Mouse (Mus musculus) thymus, postnatal 25 days (tissue): ENCODE measurements around the gene Tnfrsf25.

Source experiments
- DNase-seq: peaks from one replicate; pipeline ENCODE4 v3.0.0; 2022

Tnfrsf25 gene

DNA sequence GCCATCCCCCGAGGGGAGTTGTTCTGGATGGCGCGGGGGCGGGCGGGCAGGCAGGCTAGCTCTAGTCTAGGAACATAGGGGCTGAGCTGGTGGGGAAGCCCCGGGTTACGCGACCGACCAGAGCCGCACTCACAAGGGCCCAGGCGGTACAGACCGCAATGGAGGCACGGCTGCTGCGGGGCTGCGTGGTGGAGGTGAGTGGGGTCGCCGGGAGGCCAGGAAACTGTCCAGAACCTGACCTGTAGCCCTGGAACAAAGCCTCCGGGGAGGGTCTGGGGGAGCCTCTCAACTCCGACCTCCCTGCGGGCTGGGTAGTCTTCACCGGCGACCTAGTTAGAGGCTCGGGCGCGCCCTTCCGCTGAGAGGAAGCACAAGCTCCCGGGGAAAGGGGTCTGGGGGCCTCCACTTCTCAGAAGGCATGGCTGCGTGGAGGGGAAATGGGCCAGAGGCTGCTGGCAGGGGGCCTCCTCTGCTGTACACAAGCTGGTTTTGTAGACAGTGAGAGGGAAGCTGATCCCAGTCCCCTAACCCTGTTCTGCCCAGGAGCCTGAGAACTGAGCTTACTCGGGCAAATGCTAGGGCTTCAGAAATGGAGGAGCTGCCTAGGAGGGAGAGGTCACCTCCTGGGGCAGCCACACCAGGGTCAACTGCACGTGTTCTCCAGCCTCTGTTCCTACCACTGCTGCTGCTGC, at the start of gene Tnfrsf25:
Tnfrsf25 (plus strand) TSS at position 14 of the 692 bp plus-strand sequence.
- peak; percentile 70 for DNase-seq

DNA sequence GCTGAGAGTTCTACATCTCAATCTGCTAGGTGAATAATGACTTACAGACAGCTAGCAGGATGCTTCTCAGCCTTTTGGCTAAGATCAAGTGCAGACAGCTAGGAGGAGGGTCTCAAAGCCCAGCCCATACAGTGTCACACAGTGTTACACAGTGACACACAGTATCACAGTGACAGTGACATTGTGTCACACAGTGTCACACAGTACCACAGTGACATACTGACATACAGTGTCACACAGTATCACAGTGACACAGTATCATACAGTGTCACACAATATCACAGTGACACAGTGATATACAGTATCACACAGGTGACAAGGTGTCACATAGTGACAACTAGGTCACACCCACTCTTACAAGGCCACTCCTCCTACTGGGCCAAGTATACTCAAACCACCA, 48.5 kb upstream of the Tnfrsf25 start:
- no peak for DNase-seq

DNA sequence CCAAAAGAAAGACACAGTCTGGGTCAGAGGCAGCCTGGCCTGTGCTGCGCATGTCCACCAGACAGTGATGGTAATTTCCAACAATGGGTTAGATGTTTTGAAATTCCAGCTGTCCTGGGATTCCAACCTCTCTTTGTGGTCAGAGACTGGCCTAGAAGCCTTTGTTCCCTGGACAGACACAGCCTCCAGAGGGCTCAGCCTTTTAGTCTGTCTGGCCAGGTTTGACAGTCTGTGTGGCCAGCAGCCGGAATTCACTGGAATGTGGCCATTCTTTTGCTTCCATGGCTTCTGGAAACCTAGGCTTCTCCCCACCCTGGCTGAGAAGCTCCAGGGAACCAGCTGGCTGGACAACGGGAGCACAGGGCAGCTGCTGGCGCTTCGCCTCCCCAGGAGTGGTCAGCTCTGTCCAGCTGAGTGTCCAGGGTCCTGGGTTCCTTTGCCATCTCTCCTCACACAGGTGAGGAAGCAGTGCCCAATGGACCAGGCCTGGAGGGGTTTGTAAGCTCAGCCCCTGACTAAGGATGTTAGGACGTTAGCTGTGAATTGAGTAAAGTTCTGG, 47.5 kb upstream of the Tnfrsf25 start:
- DNase-seq: no peak

DNA sequence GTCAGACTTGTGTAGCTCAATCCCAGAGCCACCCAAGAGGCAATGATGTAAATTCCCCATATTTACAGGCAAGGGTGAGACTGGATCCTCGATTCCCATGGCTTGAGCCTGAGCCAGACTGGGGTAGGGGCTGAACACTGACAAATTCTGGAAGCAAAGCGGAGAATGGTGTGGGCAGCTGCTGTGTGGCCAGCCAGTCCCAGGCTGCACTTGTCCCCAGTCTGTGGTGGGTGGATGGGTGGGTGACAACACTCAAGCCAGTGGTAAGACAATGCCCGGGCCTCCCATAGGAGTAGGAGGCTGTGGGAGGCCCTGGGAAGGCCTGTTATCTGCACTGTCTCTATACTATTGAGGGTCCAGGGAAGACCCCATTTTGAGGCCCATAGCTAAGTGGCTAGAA, 46.5 kb upstream of the Tnfrsf25 start:
- no peak for DNase-seq

DNA sequence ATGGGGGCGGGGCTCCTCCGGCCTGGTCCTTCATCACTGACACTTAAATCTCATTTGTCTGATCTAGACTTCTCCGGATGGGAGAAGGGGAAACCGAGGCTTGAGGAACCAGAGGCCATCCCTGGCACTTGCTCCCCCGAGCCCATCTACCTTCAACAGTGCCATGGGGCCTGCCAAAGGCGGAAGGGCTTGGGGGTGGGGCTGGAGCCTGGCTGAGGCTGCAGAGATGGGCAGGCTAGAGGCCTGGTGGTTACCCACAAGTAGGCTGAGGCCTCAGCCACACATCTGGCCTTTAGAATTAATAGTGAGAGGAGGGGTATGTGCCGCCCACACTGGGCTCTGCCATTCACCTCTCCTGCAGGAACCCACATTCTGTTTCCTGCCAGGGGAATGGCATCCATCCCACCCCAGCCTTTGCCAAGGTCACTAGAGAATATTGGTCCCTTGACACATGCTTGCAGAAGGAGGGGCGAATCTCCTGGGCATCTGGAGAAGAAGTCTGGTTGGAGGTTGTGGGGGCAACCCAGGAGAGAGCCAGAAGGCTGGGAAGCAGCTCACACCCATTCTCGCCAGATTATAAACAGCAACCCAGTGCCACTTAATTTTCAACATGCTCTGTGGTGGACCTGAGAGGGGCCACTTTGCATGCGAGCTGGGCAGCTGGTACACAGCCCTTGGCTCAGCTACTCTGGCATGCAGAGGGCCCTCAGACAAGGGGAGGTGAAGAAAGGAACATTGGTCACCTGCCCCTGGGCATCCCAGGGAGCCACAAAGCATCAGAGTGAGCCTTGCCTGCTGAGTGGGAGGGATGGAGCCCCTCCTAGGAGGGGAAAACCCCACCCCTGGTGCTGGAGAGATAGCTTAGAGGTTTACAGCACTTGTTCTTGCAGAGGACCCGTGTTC, 45.0 kb upstream of the Tnfrsf25 start:
- no peak for DNase-seq

DNA sequence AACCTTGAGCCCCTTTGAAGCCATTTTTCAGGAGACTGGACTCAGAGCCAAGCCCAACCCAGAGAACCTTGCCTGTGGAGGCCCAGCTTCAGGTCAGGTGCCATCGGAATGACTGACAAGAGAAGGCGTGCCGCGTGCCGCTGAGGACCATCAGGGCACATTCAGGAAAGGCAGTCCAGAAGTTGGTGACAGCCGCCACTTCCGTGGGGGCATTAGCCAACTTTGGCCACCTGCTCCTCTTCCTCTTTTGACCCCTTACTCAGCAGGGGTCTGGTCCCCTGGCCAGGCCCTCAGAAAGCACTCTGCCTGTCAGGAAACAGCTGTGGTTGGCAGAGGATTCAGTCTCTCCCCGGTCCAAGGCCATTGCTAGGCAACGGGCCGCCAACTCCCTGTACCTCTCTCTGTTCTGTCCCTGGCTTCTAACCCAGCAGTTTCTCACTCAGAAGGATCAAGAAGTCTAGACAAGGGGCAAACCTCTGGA, 43.6 kb upstream of the Tnfrsf25 start, which contains the start of gene Plekhg5:
Plekhg5 (plus strand) TSS at position 378 of the 481 bp plus-strand sequence.
- no peak for DNase-seq

DNA sequence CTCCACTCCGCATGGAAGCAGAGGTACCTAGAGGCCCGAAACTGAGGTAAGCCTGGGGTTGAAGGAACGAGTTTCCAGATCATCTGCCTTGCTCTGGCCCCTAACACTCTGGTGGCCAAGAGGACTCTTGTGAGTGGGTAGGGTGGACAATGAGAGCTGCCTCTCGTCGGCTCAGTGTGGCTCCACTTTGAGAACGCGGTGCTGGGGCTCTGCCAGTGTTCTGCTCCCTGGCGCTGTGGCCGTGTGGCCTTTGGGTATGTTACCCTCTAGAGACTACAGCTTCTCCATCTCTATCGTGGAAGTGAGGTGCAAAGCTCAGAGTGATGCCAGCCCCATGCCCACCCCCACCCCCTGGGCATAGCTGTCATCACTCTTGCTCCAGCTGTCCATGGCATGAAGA, 43.1 kb upstream of the Tnfrsf25 start:
- no peak for DNase-seq

DNA sequence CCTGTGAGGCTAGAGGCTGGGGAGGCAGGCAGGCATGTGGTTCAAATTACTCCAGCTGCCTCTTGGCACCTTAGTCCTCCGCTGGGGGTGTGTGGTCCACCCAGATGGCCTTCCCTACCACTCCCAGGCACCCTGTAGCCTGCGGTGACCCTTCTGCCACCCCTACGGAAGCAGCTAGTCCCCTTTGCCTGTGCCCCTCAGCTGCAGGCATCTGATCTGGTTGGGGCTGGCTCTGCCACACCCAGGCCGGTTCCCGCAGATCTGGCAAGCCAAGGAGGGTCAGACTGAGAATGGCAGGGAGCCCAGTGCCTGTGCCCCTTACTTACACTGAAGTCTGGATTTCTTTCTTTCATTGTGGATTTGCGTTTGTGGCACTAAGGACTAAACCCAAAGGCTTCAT, 42.0 kb upstream of the Tnfrsf25 start:
- no peak for DNase-seq

DNA sequence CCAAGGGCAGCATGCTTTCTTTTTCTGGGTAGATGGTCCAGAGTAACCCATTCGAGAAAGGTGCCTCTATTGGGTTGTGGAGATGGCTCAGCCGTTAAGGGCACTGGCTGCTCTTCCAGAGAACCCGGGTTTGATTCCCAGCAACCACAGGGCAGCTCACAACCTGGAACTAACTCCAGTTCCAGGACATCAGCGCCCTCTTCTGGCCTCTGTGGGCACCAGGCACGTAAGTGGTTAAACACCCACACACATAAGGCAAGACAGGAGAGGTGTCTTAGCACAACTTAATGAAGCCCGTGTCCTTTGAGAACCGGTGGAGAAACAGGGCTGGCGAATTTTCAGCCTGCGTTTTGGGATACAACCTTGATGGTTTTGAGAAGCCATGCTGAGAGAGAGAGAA, 41.2 kb upstream of the Tnfrsf25 start:
- DNase-seq: no peak

DNA sequence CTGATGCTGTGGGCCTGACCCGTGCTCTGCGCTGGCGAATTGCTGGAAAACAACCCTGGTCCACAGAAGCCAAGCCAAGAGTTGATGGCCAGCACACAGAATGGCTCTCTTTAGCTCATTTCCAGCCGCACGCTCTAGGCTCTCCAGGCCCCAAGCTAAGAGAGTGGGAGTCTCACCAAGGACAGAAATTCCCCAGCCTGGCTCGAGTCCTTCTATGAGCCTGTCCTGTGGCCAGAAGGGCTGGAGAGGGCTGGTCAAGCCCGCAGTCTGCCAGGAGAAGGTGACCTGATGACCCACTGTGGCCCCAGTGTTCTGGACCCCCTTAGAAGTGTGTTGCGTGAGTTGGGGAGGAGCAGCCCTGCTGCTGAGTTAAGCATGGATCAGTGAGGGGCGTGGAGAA, 38.5 kb upstream of the Tnfrsf25 start:
- DNase-seq: no peak

DNA sequence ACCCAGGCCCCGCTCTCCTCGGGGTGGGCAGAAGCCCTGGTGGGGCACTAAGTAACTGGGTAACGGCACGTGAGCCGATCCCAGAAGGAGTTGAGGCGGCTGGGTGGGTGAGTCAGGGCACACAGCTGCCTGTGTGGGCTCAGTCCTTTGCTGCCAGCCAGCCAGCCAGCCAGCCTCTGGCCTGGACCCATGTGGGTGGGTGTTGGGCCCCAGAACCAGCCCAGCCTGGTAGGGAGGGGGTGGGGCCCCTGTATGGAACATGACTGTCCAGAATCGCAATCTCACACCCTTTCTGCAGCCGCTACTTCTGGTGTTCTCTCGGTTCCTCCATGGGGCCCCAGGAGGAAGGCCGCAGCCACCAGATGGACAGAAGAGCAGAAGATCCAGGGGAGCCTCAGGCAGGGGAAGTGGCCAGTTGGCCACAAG, 37.6 kb upstream of the Tnfrsf25 start:
- no peak for DNase-seq

DNA sequence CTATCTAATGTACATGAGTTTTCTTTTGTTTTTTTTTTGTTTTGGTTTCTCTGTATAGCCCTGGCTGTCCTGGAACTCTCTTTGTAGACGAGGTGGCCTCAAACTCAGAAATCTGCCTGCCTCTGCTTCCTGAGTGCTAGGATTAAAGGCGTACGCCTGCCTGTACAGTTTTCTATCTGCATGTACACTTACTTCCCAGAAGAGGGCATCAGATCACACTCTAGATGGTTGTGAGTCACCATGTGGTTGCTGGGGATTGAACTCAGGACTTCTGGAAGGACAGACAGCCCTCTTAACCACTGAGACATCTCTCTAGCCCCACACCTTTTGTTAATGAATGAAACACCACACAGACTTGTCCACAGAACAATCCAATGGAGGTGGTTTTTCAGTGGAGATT, 36.5 kb upstream of the Tnfrsf25 start:
- DNase-seq: no peak

DNA sequence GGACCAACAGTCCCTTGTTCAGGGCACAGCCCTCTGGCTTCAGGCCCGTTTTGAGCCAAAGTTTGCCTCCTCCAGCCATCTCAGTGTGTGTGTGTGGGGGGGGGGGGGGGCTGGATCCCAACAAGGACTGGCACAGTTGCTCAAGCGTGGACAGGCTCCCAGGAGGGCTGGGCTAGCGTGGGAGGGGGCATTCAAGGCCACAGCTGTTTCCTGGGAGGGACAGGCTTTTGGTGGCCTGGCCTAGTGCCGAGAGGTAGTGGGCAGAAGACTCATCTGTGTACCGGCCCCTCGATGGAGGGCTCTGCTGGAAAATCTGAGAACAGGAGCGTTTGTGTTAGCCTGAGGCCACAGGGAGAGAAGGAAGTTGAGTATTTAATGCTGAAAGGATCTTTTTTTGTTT, 35.8 kb upstream of the Tnfrsf25 start:
- DNase-seq: no peak

DNA sequence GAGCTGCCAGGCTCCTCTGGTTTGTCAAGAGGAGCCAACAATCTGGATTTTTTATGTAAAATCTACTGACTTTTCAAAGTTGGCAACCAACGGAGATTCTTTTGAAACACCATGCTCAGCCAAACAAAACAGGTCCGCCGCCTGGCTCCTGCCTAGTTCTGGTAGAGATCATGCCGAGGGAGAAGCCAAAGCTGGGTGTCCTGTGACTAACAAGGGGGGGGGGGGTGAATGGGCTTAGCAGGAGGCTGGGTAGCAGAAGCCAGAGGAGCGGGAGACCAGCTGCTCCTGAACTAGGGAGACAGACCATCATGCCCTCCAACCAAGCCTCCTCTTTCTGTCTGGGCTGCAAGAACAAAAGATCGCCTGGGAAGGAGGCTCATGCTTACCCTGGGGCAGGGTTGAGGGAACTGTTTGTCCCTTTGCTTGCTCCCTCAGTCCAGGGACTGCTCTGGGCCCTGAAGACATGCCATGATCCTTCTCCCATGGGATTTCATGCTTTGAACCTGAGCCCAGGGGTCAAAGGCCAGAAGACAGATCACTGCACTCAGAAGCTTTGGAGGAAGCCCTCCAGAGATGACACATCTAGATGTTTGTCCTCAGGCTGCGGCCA, 32.0 kb upstream of the Tnfrsf25 start:
- no peak for DNase-seq

DNA sequence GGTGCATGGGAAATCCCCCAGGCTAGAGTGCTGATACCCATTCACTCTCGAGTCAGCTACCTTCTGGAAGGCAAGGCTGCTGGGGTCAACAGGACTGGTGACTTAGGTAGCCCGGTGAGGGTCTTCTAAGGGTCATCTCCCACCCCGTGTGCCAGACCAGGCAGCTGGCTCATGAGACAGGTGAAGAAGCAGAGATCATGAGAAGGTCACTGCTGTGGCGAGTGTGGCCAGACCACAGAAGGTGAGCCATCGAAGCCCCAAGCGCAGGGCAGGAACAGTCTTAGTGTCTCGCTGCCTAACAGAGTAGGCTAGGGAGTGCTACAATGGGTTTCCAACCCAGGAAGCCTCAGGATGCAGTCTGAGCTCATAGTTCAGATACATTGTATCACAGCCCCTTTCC, 31.1 kb upstream of the Tnfrsf25 start:
- DNase-seq: no peak

DNA sequence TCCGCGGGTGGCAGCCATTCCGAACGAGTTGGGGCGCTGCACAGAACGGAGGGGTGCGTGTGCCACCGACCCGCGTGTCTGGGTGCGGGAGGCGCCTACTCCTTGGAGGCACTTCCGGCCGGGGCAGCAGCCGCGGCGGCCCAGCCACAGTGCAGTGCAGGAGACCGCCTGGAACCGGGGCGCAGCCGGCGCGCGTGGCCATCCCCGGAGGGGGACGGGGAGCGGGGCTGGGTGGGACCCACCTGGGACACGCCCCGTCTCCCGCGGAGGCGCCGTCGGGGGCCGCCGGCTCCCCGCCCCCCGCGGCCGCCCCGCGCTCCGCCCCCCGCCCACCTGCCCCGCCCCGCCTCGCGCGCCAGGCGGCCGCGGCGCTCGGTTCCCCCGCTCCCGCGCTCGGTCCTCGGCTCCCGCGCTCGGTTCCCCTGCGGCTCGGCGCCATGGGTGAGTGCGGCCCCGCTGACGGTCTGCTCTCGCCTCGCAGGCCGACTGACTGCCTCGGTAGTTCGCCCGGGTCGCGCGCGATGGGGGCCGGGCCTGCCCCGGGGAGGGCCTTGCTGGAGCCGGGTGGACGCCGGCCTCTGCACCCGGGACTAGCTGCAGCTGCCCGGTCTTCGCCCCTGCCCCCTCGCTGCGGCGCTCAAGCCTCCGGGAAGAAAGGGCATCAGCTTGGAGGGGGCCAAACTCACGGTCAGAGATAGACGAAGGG, 29.1 kb upstream of the Tnfrsf25 start:
- peak; percentile 68 for DNase-seq

DNA sequence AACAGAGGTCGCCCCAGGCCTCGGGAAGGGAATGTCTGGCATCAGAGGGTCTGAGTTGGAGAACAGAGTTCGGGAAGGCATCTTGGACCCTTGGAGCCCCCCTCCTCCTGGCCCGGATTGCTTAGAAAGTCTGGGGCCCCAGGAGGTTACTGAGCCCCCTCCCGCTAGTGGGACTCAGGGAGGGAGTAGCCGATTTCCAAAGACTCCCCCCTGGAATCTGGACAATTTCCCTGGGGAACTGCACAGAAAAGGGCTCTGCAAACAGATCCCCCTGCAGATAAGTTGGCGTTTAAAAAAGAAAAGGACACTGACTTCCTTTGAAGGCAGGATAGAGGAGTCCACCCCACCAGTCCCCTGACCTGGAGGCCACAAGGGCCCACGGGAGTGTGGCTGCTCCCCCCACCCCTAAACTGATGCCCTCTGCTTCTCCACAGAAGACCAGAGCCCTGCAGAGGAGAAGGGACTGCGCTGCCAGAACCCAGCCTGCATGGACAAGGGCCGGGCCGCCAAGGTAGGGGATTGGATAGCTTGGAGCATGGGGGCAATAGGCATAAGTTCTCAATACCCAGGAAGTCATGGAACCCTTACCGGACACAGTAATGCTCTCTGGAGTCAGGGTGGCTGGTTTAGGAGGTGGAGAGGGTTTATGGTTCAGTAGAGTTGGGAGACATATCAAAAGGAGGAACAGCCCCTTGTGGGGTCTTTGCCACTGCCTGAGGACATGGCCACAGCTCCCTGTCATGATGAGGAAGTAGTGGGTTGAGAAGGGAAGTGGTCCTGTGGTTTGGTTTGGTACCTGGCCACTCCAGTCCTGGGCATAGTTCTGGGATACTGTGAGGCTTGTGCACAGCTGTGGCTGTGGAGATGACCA, 28.3 kb upstream of the Tnfrsf25 start:
- no peak for DNase-seq

DNA sequence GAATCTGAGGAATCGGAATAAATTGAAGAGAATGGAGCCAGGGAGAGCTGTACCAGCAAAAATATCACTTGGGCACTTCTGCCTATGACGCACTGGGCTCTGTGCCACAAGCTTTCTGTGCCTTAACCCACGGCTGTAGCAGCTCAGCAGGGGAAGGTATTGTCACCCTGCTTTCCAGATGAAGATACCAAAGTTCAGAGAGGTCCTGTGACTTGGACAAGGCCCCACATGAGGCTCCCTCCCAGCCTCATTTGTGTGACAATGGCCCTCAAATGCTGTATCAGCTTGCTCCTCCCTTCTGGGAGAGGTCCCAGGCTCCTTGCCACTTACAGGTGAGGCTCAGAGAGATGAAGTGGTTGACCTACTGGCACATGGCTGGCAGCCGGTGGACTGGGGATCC, 27.6 kb upstream of the Tnfrsf25 start:
- DNase-seq: no peak

DNA sequence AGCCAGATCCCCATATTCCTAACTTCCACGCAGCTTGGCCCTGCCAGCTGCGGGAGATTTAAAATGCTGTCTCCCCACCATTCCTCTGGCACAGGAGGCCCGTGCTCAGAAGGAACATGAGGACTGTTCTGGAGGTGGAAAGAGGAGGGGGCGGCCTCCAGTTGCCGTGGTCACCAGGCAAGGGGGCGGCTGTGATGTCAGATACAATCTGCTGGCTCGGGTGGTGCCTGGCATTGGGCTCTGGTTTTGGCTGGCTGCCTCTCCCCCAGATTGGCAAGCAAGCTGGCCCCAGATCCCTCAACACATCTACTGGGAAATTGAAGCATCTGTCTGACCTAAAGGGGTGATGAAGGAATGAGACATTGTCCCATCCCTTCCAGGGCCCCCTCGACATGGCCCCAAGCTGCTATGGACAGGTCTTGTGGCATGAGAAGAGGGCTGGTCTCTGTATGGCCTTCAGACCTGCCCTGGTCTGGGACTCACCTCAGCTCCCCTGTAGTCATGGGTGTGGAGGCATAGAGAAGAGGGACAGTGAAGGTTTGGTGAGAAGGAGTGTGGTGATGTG, 27.1 kb upstream of the Tnfrsf25 start:
- DNase-seq: no peak

DNA sequence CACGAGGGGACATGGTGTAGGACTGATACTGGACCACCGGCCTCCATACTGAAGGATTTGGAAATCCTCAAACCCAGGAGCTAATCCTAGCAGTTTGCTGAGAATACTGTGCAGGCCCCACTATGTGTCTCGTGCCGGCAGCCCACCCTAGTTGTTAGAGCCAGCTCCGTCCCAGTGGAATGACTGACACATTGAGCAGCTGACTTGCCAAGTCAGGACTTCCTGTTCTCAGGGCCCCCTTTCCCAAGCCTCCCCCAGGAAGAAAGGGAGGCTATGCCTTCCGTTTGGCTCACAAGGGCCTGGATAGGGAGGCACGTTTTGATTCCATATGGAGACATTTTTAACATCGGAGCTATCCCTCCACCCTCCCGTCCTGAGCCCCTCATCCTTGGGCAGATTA, 25.5 kb upstream of the Tnfrsf25 start:
- no peak for DNase-seq

DNA sequence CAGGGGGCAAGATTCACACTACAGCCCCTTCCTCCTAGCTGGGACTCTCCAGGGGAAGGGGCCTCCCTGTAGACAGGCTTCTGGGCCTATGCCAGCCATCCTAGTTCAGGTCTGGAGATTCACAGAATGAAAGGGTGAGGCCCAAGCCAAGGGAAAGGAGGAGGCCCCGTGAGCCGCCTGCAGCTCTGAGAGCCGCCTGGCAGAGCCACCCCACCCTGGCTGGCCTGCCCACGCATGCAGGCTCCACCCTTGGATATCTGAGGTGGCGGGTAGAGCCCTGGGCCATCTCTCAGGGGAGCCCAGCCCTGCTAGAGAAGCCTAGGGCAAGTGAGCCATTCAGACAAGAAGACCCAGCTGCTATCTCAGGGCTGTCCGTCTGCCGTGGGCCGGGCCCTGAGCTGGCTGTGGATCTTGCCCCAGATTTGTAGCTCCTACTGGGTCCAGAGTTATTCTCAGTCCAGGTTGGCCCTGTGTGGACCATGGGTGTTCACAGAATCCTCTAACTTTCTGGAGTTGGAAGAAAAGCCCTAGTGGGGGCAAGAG, 22.9 kb upstream of the Tnfrsf25 start:
- DNase-seq: no peak
